Mouse (Mus musculus) cerebellum, adult 2 months (tissue): ENCODE results near the gene Plxna2.

Experiments
- CTCF ChIP-seq: fragments of 200-500 bp; IDR thresholded peaks from 2 replicates; pipeline ENCODE4 v1.5.1; 2011; ENCODE audit warnings: low read depth, mild to moderate bottlenecking, control low read depth, low read length, moderate library complexity, borderline replicate concordance; ENCODE audit not compliant: insufficient read depth
- POLR2A ChIP-seq: fragments of 200-500 bp; IDR thresholded peaks from 2 replicates; pipeline ENCODE4 v1.6.1; 2011; ENCODE audit warnings: low read length, control low read depth, borderline replicate concordance; ENCODE audit not compliant: insufficient read depth

DNA sequence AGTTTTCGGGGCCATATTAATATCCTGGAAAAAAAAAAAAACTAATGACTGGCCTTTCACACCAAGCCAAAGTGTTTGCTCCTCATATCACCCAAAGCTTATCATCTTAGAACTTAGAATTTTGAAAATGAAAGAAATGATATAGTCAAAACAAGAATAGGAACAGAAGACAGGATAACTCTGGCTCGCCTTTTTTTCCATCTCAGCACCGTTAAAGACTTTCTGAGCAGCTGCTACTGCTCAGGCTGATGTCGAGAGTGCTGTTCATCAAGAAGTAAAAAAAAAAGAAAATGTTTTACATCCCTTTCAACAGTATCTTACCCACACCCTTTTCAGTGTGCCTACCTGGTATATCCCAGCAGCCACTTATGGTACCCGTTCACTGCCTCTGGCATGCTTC is 196.2 kb downstream of the Plxna2 start:
- TF ChIP-seq CTCF (no peak), POLR2A (no peak)
